In genomic region chr13:3406236-3407017, GRCm38 (mm10) we compare ENCODE assay signal across 8 mouse cellular contexts.
DNase-seq lines count a peak whose midpoint lies in the region; ATAC-seq and TF ChIP-seq lines count a peak whose summit lies in the region.
"Not testable (repeated sequence)": the region's sequence is repeated elsewhere in the genome, so short reads cannot be mapped to it uniquely, and the experiment has no call there.

No protein-coding gene starts in this region.

- TF ChIP-seq CTCF in E14TG2a.4 (conservative IDR thresholded peaks at IDR 0.05; ENCODE audit: low read length), result peak; percentile 66
- peak; percentile 85 for TF ChIP-seq CTCF in stomach, postnatal 0 days (IDR thresholded peaks at IDR 0.05; ENCODE audit: low read depth)

- H3K27me3 ChIP-seq in E14TG2a.4 (ENCODE audit: insufficient read depth, low read length); forebrain, embryonic 12.5 days; liver, embryonic 11.5 days (replicated peaks; ENCODE audit: control insufficient read depth, insufficient read depth, low read length); stomach, postnatal 0 days (ENCODE audit: control insufficient read depth, insufficient read depth, low read length): not testable (repeated sequence)

- 39% methylated on average over 8 of the region's 8 CpGs for WGBS in forebrain, embryonic 12.5 days
- 38% methylated on average over 8 of the region's 8 CpGs for WGBS in liver, embryonic 11.5 days
- 43% methylated on average over 8 of the region's 8 CpGs for WGBS in stomach, postnatal 0 days

- peak; percentile 75 for ATAC-seq in forebrain, embryonic 12.5 days (ENCODE audit: low FRiP score)
- peak; percentile 91 for ATAC-seq in liver, embryonic 11.5 days (replicated peaks; ENCODE audit: low FRiP score)
- peak; percentile 75 for ATAC-seq in stomach, postnatal 0 days (ENCODE audit: low FRiP score, low TSS enrichment)

- DNase-seq in c-Kit-positive CD71-positive TER-119-negative erythroid progenitor cells, embryonic 14.5 days (ENCODE audit: low read depth), result peak; percentile 82
- DNase-seq in heart, postnatal 10 days, result peak; percentile 81 to 90
- peak; percentile 85 to 90 for DNase-seq in kidney, postnatal 25 days
- peak; percentile 65 for DNase-seq in liver, embryonic 11.5 days (ENCODE audit: low spot score)
- peak; percentile 65 to 85 for DNase-seq in natural killer cell, adult 2 months (ENCODE audit: low spot score in 2 of 2)
- DNase-seq in stomach, postnatal 0 days (ENCODE audit: low spot score), result peak; percentile 82

- H3K9ac ChIP-seq in forebrain, embryonic 12.5 days; liver, embryonic 11.5 days (ENCODE audit: low read depth, low read length); stomach, postnatal 0 days (ENCODE audit: low read length): not testable (repeated sequence)

- H3K36me3 ChIP-seq in E14TG2a.4 (ENCODE audit: insufficient read depth, low read length); forebrain, embryonic 12.5 days (replicated peaks); liver, embryonic 11.5 days (ENCODE audit: control insufficient read depth, insufficient read depth, low read length); stomach, postnatal 0 days (ENCODE audit: control insufficient read depth, insufficient read depth, low read length): not testable (repeated sequence)

- H3K4me3 ChIP-seq in E14TG2a.4 (replicated peaks; ENCODE audit: low read length); forebrain, embryonic 12.5 days (replicated peaks); liver, embryonic 11.5 days (ENCODE audit: low read depth, low read length); stomach, postnatal 0 days (ENCODE audit: low read depth, low read length): not testable (repeated sequence)

- not testable (repeated sequence) for H3K4me1 ChIP-seq in E14TG2a.4 (replicated peaks; ENCODE audit: low read depth, low read length); forebrain, embryonic 12.5 days; liver, embryonic 11.5 days (replicated peaks; ENCODE audit: control insufficient read depth, insufficient read depth, low read length); stomach, postnatal 0 days (replicated peaks; ENCODE audit: control insufficient read depth, insufficient read depth)

- H3K9me3 ChIP-seq in E14TG2a.4 (ENCODE audit: low read length); forebrain, embryonic 12.5 days; liver, embryonic 11.5 days (ENCODE audit: control insufficient read depth, low read length); stomach, postnatal 0 days (ENCODE audit: control insufficient read depth, low read length): not testable (repeated sequence)

- H3K4me2 ChIP-seq in forebrain, embryonic 12.5 days; liver, embryonic 11.5 days; stomach, postnatal 0 days (replicated peaks; ENCODE audit: low read depth): not testable (repeated sequence)

- not testable (repeated sequence) for TF ChIP-seq EP300 in stomach, postnatal 0 days (optimal IDR thresholded peaks at IDR 0.05)

- H3K27ac ChIP-seq in forebrain, embryonic 12.5 days; liver, embryonic 11.5 days (ENCODE audit: low read depth, low read length); stomach, postnatal 0 days (replicated peaks): not testable (repeated sequence)

- intact Hi-C loops in heart, postnatal 10 days (cut with DNase I), result loop anchor here (2.0 to 5.0 kb wide), 3 partner anchors 184 to 491 kb away; no protein-coding TSS in a partner anchor
